Mouse (Mus musculus) left cerebral cortex, postnatal 4 days (tissue): ENCODE measurements around the gene Rasgef1c. TPM values are rescaled to one million over a fixed set of nuclear protein-coding genes. Genes with fewer than 3 reads are reported as not detected.

ENCODE experiments used
- DNase-seq: peaks from one replicate; pipeline ENCODE4 v3.0.0-alpha.2; 2022
- intact Hi-C: fragments of 180-260 bp; cut with DNase I; formaldehyde crosslinking; loops from one replicate; pipeline ENCODE4 v1.15.1; 2025
- total RNA-seq, 2 experiments: library from RNA; stranded (reverse); gene quantifications; 2 replicates each; pipeline ENCODE4 v1.2.3; 2021

Rasgef1c gene
- 10 to 100 TPM; 17.9 to 21.9 TPM for total RNA-seq

DNA sequence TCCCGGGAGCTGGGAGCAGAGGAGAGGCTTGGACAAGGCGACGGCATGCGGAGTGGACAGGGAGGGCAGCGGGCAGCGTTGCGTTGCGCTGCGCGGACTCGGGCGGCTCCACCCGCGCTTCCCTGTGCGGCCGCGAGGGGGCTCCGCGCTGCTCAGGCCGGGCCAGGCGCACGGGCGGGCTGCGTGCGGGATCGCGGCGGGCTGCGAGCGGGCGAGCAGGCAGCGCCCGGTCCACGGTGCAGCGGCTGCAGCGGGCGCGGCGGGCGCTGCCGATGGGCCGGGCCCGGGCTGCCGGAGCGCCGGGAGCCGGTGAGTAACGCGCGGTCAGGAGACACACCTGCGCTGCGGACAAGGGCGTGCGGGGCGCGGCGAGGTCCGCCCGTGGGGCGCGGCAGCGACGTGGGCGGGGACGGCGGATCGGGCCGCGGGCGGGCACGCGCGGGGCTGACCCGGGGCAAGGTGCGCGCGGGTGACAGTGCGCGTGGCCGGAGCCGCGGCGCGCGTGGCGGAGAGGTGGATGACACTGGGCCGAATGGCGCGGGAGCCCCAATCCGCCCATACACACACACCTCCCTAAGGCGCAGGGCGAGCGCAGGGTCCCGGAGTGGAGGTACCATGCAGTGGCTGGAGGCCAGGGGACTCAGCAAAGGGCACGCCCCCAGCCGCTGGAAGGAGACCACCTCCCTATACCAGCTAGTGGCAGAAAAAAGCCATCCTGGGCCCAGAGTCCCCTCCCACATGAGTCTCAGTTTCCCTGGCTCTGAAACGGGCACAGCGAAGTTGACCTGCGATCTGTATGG is at the start of gene Rasgef1c:
TSS of gene Rasgef1c (plus strand) at position 177 of the 800 bp plus-strand sequence.
- peak; percentile 84 for DNase-seq
- intact Hi-C loops: loop anchor here (5.0 kb wide), 1 partner anchor 55 kb away; no protein-coding TSS in a partner anchor

DNA sequence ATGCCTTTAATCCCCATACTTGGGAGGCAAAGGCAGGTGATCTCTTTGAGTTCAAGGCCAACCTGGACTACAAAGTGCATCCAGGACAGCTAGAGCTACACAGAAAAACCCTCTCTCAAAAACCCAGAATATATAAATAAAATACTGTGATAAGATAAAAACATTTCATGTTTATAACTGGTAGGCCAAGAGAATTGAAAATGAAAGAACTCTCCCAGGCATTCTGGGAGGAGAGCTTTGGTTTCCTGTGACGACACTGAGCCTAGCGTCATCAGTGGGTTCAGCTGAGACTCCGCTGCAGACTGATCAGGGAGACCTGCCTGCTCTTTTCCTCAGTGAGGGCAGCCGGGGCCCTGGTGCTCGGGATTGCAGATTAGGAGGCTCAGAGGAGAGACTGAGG is 46.5 kb upstream of the Rasgef1c start:
- intact Hi-C loops: no loop called here
- DNase-seq: no peak

DNA sequence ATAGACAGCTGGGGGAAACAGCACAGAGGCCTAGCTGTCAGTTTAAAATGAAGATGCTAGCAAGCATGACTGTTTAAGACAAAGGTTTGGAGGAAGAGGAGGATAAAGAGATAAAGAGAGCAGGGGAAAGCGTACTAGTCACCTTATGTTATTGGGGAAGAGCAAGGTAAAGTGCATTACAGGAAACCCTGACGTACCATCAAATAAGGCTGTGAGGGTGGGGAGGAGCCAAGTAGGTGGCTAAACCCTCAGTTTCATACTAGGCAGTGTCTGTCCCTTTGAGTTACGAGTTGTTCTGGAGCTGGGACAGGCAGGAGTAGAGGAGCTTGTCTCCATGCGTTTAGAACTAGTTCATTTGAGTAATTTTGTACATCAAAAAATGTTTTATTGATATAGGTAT is 40.5 kb upstream of the Rasgef1c start:
- intact Hi-C loops: no loop called here
- DNase-seq: no peak

- intact Hi-C loops: no loop called here
- DNase-seq: no peak
Observed at GRCm38 (mm10) chr11:49863926-49864325, 37.7 kb upstream of the Rasgef1c start.

- intact Hi-C loops: no loop called here
- no peak for DNase-seq
Observed at GRCm38 (mm10) chr11:49867320-49867719, 34.3 kb upstream of the Rasgef1c start.

GRCm38 (mm10) chr11:49869762-49870161 is 31.9 kb upstream of the Rasgef1c start:
- peak; percentile 42 for DNase-seq
- intact Hi-C loops: loop anchor here (2.0 kb wide), 1 partner anchor 141 kb away; no protein-coding TSS in a partner anchor

- intact Hi-C loops: no loop called here
- peak; percentile 69 for DNase-seq
Observed at GRCm38 (mm10) chr11:49871914-49872313, 29.7 kb upstream of the Rasgef1c start.

GRCm38 (mm10) chr11:49872779-49873178 is 28.9 kb upstream of the Rasgef1c start:
- intact Hi-C loops: no loop called here

GRCm38 (mm10) chr11:49876948-49877817 is 24.5 kb upstream of the Rasgef1c start:
- DNase-seq: peak; percentile 74

More at GRCm38 (mm10) chr11:49872779-49873178, 28.9 kb upstream of the Rasgef1c start:
- DNase-seq: no peak

DNA sequence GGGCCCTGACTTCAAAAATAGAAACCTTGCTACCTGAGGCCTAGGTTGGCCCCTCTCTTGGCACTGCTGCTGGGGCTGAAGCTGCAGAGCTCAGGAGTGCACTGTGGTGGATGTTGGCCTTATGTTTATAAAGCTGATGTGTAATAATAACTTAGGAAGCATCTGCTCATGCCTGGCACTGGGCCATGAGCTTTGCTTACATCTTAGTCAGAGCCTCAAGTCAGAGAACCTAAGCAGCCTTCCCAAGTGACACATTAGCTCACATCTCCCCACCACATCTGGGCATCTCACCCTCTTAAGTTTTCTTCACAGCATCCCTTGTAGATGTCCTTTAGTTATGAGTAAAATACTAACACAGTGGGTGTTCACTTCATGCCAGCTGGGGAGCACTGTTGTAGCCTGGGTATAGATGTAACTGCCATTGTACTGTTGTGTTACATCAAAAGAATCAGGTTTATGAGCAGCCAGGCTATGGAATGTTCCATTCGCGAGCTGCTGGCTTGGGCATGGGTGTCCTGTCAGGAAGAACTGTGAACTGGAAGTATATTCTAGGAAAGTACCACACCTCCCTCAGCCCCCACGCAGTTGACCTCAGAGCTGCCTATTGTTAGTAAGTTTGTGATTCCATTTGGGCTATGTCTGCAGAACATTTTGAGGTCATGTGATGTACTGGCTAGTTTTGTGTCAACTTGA is 21.5 kb upstream of the Rasgef1c start:
- DNase-seq: no peak
- intact Hi-C loops: no loop called here

More at GRCm38 (mm10) chr11:49876948-49877817, 24.5 kb upstream of the Rasgef1c start:
- intact Hi-C loops: no loop called here

DNA sequence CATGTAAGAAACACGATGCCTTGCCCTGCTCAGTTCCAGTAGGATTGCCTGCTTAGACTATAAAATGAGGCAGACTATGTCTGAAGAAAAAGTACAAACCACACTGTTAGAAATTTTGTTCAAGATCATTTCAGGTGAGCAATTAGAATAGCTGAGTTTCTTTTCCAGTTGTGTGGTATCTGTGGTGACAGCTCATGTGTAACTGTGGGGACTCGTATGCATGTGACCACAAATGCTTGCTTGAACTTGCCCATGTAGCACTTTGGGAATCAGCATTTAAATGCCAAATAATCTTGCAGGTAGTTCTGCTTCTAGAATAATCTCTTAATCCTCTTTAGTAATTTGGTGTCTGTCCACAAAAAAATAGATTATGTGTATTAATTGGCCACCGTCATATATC is 18.2 kb upstream of the Rasgef1c start:
- DNase-seq: no peak
- intact Hi-C loops: no loop called here

- DNase-seq: no peak
- intact Hi-C loops: no loop called here
Observed at GRCm38 (mm10) chr11:49888469-49888868, 13.2 kb upstream of the Rasgef1c start.

DNA sequence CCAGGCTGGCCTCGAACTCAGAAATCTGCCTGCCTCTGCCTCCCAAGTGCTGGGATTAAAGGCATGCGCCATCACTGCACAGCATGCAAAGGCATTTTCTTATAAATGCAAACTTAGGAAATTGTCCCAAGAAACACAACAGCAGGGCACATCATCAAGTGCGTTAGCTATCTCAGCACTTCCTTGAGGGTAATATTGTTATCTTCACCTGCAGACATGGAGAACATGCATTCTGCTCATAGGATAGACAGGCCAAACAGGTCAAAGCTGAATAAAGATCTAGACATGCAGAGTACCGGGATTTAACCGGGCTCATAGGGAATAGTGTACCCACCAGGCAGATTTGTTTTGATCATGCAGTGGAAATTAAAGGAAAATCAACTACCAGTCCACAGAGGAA is 9.6 kb upstream of the Rasgef1c start:
- DNase-seq: no peak
- intact Hi-C loops: no loop called here

DNA sequence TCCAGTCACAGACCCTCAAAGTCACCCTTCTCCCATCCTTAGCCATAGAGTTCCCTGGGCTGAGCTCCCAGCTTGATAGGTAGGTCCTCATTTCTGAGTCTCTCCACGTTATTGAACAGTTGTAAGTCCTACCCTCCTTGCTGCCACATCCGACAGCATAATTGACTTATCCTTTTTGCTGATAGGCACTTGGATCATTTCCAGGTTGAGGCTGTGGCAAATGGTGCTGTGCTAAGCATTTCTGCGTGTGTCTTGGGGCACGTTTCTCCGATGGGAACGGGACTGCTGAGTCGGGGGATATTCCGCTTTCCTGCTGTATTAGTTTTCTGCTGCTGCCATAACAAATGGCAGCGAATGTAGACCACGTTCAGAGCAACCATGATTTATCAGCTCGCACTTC is 7.8 kb upstream of the Rasgef1c start:
- DNase-seq: no peak
- intact Hi-C loops: no loop called here

- DNase-seq: no peak
- intact Hi-C loops: no loop called here
Observed at GRCm38 (mm10) chr11:49895966-49896590, 5.6 kb upstream of the Rasgef1c start.

DNA sequence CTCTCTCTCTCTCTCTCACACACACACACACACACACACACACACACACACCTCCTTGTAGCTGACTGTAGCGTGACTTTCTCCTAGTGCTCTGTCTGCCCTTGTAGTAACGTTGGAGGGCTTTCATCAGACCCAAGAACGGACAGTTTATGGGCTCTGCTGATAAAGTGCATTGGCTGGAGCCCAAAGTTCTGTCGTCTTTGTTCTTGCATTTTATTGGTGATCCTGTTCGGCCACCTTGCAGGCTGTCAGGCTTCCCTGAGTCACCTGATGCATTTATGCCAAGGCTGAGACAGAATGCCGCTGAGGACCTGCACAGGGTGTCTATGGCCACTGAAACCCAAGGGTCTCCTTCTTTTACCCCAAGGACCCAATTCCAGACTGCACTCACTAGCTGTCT is 1.6 kb upstream of the Rasgef1c start:
- intact Hi-C loops: loop anchor here (5.0 kb wide), 1 partner anchor 57 kb away; no protein-coding TSS in a partner anchor
- no peak for DNase-seq

DNA sequence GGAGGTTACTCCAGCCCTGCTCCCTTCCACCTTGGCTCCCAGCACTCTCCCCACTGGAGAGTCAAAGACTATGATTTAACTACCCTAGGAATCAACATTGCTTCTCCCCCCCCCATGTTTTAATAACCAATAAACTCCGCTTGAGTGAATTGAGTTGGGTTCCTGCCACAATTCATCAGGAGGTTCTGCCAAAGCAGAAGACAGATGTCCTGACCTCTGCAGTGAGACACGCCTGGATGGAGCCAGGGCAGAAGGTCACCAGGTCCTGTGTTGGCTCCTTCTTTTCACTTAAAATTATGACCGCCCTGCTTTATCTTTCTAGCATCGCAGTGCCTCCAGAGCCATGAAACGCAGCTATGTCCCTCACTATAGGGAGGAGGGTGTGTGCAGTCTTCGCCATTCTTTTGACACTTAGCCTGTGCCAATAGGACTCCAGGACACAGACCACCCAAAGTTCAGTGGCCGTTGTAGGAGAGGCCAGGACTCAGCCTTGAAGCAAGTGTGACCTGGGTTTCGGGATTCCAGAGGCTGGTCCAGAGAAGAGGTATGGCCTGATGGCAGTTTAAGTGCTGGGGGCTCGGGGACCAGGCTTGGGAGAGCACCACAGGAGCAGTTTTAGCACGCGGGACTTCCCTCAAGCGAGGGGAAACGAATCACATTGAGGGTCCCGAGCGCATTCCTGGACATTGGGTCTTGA is 525 bp upstream of the Rasgef1c start:
- peak; percentile 14 for DNase-seq

GRCm38 (mm10) chr11:49903333-49903732 is 1.7 kb downstream of the Rasgef1c start:
- intact Hi-C loops: loop anchor here (5.0 kb wide), 1 partner anchor 54 kb away; no protein-coding TSS in a partner anchor
- DNase-seq: peak; percentile 76

More for the DNA sequence above, 525 bp upstream of the Rasgef1c start:
- intact Hi-C loops: loop anchor here (5.0 kb wide), 1 partner anchor 56 kb away; no protein-coding TSS in a partner anchor

DNA sequence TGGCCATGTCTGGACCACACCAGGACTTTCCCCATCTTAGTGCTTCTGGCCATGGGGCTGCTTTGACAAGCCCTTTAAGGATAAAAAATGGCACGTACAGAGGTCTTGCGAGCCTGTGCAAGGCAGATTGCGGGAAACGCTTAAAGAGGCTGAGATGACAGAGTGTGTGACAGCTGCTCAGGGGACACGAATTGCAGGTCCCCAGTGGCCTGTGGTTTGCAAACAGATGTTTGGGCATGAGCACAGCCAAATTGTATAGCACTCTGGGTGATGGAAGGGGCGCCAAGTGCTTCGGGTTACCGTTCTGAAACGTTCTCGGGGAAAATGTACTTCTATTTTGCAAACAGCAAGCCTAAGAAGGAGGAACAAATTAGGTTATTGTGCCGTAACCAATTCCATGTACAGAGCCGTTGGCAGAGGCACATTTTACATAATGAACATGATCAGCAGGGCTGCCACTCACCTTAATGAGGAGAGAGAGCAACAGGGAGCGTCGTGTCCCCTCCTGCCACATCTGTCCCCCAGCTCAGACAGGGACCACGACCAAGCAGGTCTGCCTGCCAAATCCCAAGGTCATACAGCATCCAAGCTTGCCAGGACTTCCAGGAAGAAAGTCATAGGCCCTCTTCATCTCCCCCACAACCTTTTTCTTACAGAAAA is 17.0 kb downstream of the Rasgef1c start:
- intact Hi-C loops: no loop called here
- peak; percentile 45 for DNase-seq
